Mouse (Mus musculus) embryonic facial prominence, embryonic 11.5 days (tissue): Measurements from ENCODE around the gene Oaz1. TPM values are rescaled to one million over a fixed set of nuclear protein-coding genes. Genes with fewer than 3 reads are reported as not detected.

Experiments
- ATAC-seq: fragments of 200-750 bp; cut with Nextera tagmentation; replicated peaks from 2 replicates; pipeline ENCODE4 v1.8.0; 2017; ENCODE audit warnings: low read depth; ENCODE audit not compliant: insufficient number of reproducible peaks, low FRiP score, low TSS enrichment
- DNase-seq: peaks from one replicate; pipeline ENCODE4 v3.0.0-alpha.2; 2015; ENCODE audit warnings: low spot score
- H3K27ac ChIP-seq: fragments of 300-500 bp; sonication (generic); replicated peaks from 2 replicates; pipeline ENCODE4 v1.5.1; 2014; ENCODE audit warnings: mild to moderate bottlenecking, low read depth, low read length, control low read depth
- H3K27me3 ChIP-seq: fragments of 300-500 bp; sonication (generic); 2 replicates; pipeline ENCODE4 v1.6.1; 2014; ENCODE audit warnings: mild to moderate bottlenecking, low read length, moderate library complexity, mixed read lengths; ENCODE audit not compliant: control insufficient read depth, insufficient read depth
- H3K36me3 ChIP-seq: fragments of 300-500 bp; sonication (generic); replicated peaks from 2 replicates; pipeline ENCODE4 v1.6.1; 2014; ENCODE audit warnings: low read depth, mild to moderate bottlenecking, low read length, moderate library complexity, mixed read lengths; ENCODE audit not compliant: control insufficient read depth, insufficient read depth
- H3K4me1 ChIP-seq: fragments of 300-500 bp; sonication (generic); 2 replicates; pipeline ENCODE4 v1.6.1; 2014; ENCODE audit warnings: low read length, mixed read lengths; ENCODE audit not compliant: control insufficient read depth, insufficient read depth
- H3K4me2 ChIP-seq: fragments of 300-500 bp; sonication (generic); 2 replicates; pipeline ENCODE4 v1.6.1; 2014; ENCODE audit warnings: low read depth, mild to moderate bottlenecking, control low read depth, low read length, moderate library complexity
- H3K4me3 ChIP-seq: fragments of 300-500 bp; sonication (generic); 2 replicates; pipeline ENCODE4 v1.5.1; 2014; ENCODE audit warnings: low read depth, low read length, control low read depth
- H3K9ac ChIP-seq: fragments of 300-500 bp; sonication (generic); replicated peaks from 2 replicates; pipeline ENCODE4 v1.6.1; 2014; ENCODE audit warnings: mild to moderate bottlenecking, control low read depth, low read length
- H3K9me3 ChIP-seq: fragments of 300-500 bp; sonication (generic); replicated peaks from 2 replicates; pipeline ENCODE4 v1.6.1; 2016; ENCODE audit warnings: mild to moderate bottlenecking, low read length, inconsistent platforms, mixed read lengths; ENCODE audit not compliant: control insufficient read depth
- WGBS: fragments of 180-500 bp; shearing (Covaris S2); extraction: QIAGEN DNeasy Blood & Tissue Kit; methylation state at CpG from one replicate; pipeline ENCODE4 v1.1.7; 2014; 5-methylcytosine and 5-hydroxymethylcytosine counted together
- polyA plus RNA-seq: library from polyadenylated mRNA; unstranded; fragments of >200 nt; fragmentation: Nextera tagmentation; extraction: Ambion mirVana; gene quantifications from 2 replicates; pipeline ENCODE4 v1.2.1, GENCODE M21; 2014

Oaz1 gene
- polyA plus RNA-seq, 1 experiment from 2014 or later = 1,818 TPM

- Histone ChIP-seq H3K27me3 (no peaks in the 10 kb centered on the region), H3K4me3 (peak within 1 kb of the TSS; percentile 89), H3K9ac (peak within 1 kb of the TSS; percentile 87), H3K9me3 (no peaks in the 10 kb centered on the region), H3K4me1 (peaks cover 3% of the 10 kb centered on the region; the same call in 1 of the 2 replicates), H3K36me3 (peaks cover 4% of the 10 kb centered on the region), H3K27ac (no peak within 1 kb of the TSS), H3K4me2 (peak within 1 kb of the TSS; percentile 95)
- ATAC-seq (peak; percentile 72), DNase-seq (peak; percentile 97)
- WGBS = under 1% methylated on average over 77 of the region's 81 CpGs
These were observed 28.7 kb downstream of the Oaz1 start, which contains the start of the genes Lsm7 and Sppl2b for GRCm38 (mm10) chr10:80854913-80855748. TSS of gene Lsm7 (minus strand) at chr10:80855209. TSS of gene Sppl2b (plus strand) at chr10:80855275.

- H3K4me2 ChIP-seq = peak overlapping the region; percentile 95
- H3K27ac ChIP-seq = no peak overlapping the region
- DNase-seq (no peak), ATAC-seq (no peak; the same call in 1 of the 2 replicates)
- peak overlapping the region; percentile 87 for H3K9ac ChIP-seq
- no peaks in the 10 kb centered on the region for H3K9me3 ChIP-seq
- peaks cover 4% of the 10 kb centered on the region for H3K36me3 ChIP-seq
- WGBS = 16% methylated on average over 11 of the region's 11 CpGs
- peak overlapping the region; percentile 89 for H3K4me3 ChIP-seq
- H3K4me1 ChIP-seq = peaks cover 3% of the 10 kb centered on the region; the same call in 1 of the 2 replicates
- no peaks in the 10 kb centered on the region for H3K27me3 ChIP-seq
These were observed 29.3 kb downstream of the Oaz1 start for GRCm38 (mm10) chr10:80855749-80856073.

- ATAC-seq (no peak), DNase-seq (peak; percentile 29)
- H3K9ac ChIP-seq = peak overlapping the region; percentile 18; the same call in 1 of the 2 replicates
- no peaks in the 10 kb centered on the region for H3K9me3 ChIP-seq
- H3K4me1 ChIP-seq = peaks cover 3% of the 10 kb centered on the region; the same call in 1 of the 2 replicates
- 51% methylated on average over 3 of the region's 3 CpGs for WGBS
- H3K4me2 ChIP-seq = peak overlapping the region; percentile 95
- peaks cover 4% of the 10 kb centered on the region for H3K36me3 ChIP-seq
- H3K4me3 ChIP-seq = peak overlapping the region; percentile 89; the same call in 1 of the 2 replicates
- H3K27ac ChIP-seq = no peak overlapping the region
- no peaks in the 10 kb centered on the region for H3K27me3 ChIP-seq
These were observed 29.8 kb downstream of the Oaz1 start for GRCm38 (mm10) chr10:80856267-80856666.

DNA sequence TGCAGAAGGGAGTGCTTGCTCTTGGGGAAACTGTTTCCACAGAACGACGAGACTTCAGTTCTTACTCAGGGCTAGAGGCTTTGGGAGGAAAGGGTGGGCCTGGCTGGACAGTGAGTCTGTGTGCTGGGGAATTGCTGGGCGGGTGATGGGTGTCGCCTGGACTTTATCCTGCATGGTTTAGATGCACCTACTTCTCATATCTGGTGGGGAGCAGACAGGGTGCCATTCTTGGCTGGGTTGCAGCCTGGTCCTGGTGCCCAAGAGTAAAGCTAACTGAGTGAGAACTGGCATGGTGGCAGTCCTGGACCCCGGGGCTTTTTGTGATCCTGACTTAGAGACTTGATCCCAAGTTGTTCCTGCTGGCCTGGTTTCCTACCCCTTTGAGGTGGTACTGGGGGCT is 30.5 kb downstream of the Oaz1 start:
- WGBS = 67% methylated on average over 5 of the region's 5 CpGs
- Histone ChIP-seq H3K27ac (no peak overlapping the region), H3K36me3 (peaks cover 4% of the 10 kb centered on the region; the same call in 1 of the 2 replicates), H3K4me1 (peaks cover 3% of the 10 kb centered on the region; the same call in 1 of the 2 replicates), H3K4me2 (peak overlapping the region; percentile 7), H3K9ac (peak overlapping the region; percentile 22; the same call in 1 of the 2 replicates), H3K4me3 (no peak overlapping the region), H3K27me3 (no peaks in the 10 kb centered on the region), H3K9me3 (no peaks in the 10 kb centered on the region)
- ATAC-seq (no peak), DNase-seq (no peak)

- Histone ChIP-seq H3K27me3 (no peaks in the 10 kb centered on the region), H3K27ac (peak overlapping the region; percentile 59; the same call in 1 of the 2 replicates), H3K9ac (peak overlapping the region; percentile 22; the same call in 1 of the 2 replicates), H3K4me3 (no peak overlapping the region), H3K36me3 (peaks cover 1% of the 10 kb centered on the region; the same call in 1 of the 2 replicates), H3K4me1 (peaks cover 3% of the 10 kb centered on the region; the same call in 1 of the 2 replicates), H3K9me3 (no peaks in the 10 kb centered on the region), H3K4me2 (peak overlapping the region; percentile 7; the same call in 1 of the 2 replicates)
- DNase-seq (no peak), ATAC-seq (no peak)
- 34% methylated on average over 8 of the region's 8 CpGs for WGBS
These were observed 30.9 kb downstream of the Oaz1 start for GRCm38 (mm10) chr10:80857386-80857785.

- peak overlapping the region; percentile 22; the same call in 1 of the 2 replicates for H3K9ac ChIP-seq
- peaks cover 3% of the 10 kb centered on the region; the same call in 1 of the 2 replicates for H3K4me1 ChIP-seq
- H3K27me3 ChIP-seq = no peaks in the 10 kb centered on the region
- H3K4me3 ChIP-seq = no peak overlapping the region
- DNase-seq (no peak), ATAC-seq (no peak)
- no peak overlapping the region; the same call in 1 of the 2 replicates for H3K4me2 ChIP-seq
- H3K36me3 ChIP-seq = no peaks in the 10 kb centered on the region
- no peaks in the 10 kb centered on the region for H3K9me3 ChIP-seq
- 41% methylated on average over 3 of the region's 3 CpGs for WGBS
- H3K27ac ChIP-seq = peak overlapping the region; percentile 59; the same call in 1 of the 2 replicates
These were observed 31.4 kb downstream of the Oaz1 start for GRCm38 (mm10) chr10:80857848-80858247.

- H3K9me3 ChIP-seq = no peaks in the 10 kb centered on the region
- H3K4me2 ChIP-seq = no peak overlapping the region
- no peaks in the 10 kb centered on the region for H3K36me3 ChIP-seq
- H3K4me1 ChIP-seq = peaks cover 3% of the 10 kb centered on the region; the same call in 1 of the 2 replicates
- H3K27ac ChIP-seq = no peak overlapping the region
- no peak for ATAC-seq
- no peaks in the 10 kb centered on the region for H3K27me3 ChIP-seq
- no peak for DNase-seq
- no peak overlapping the region for H3K9ac ChIP-seq
- WGBS = 75% methylated on average over 7 of the region's 7 CpGs
- H3K4me3 ChIP-seq = no peak overlapping the region
These were observed 32.0 kb downstream of the Oaz1 start for GRCm38 (mm10) chr10:80858350-80858935.
